Mouse (Mus musculus) midbrain, embryonic 14.5 days (tissue): ENCODE results near the gene Klhdc8a. TPM values are rescaled to one million over a fixed set of nuclear protein-coding genes. Genes with fewer than 3 reads are reported as not detected.

Experiments
- ATAC-seq: fragments of 200-750 bp; cut with Nextera tagmentation; 2 replicates; pipeline ENCODE4 v1.8.0; 2017; ENCODE audit warnings: moderate number of reproducible peaks, moderate library complexity; ENCODE audit not compliant: low FRiP score, low TSS enrichment
- DNase-seq: peaks from one replicate; pipeline ENCODE4 v3.0.0-alpha.2; 2015
- H3K27ac ChIP-seq: fragments of 300-500 bp; sonication (generic); replicated peaks from 2 replicates; pipeline ENCODE4 v1.5.1; 2014; ENCODE audit warnings: mild to moderate bottlenecking, low read depth, low read length, moderate library complexity
- H3K27me3 ChIP-seq: fragments of 300-500 bp; sonication (generic); 2 replicates; pipeline ENCODE4 v1.6.1; 2014; ENCODE audit warnings: low read length, control low read depth, mixed read lengths; ENCODE audit not compliant: control insufficient read depth, insufficient read depth
- H3K36me3 ChIP-seq: fragments of 300-500 bp; sonication (generic); 2 replicates; pipeline ENCODE4 v1.6.1; 2014; ENCODE audit warnings: low read length, control low read depth; ENCODE audit not compliant: control insufficient read depth, insufficient read depth
- H3K4me1 ChIP-seq: fragments of 300-500 bp; sonication (generic); 2 replicates; pipeline ENCODE4 v1.6.1; 2014; ENCODE audit warnings: mild to moderate bottlenecking, antibody characterized with exemption, low read length, control low read depth; ENCODE audit not compliant: control insufficient read depth, insufficient read depth
- H3K4me2 ChIP-seq: fragments of 300-500 bp; sonication (generic); 2 replicates; pipeline ENCODE4 v1.6.1; 2014; ENCODE audit warnings: mild to moderate bottlenecking, low read length, moderate library complexity
- H3K4me3 ChIP-seq: fragments of 300-500 bp; sonication (generic); replicated peaks from 2 replicates; pipeline ENCODE4 v1.5.1; 2014; ENCODE audit warnings: low read depth, low read length
- H3K9ac ChIP-seq: fragments of 300-500 bp; sonication (generic); replicated peaks from 2 replicates; pipeline ENCODE4 v1.6.1; 2014; ENCODE audit warnings: mild to moderate bottlenecking, low read length, moderate library complexity
- H3K9me3 ChIP-seq: fragments of 300-500 bp; sonication (generic); 2 replicates; pipeline ENCODE4 v1.6.1; 2016; ENCODE audit warnings: low read length, control low read depth, mixed read lengths; ENCODE audit not compliant: control insufficient read depth
- WGBS: fragments of 180-500 bp; shearing (Covaris S2); extraction: QIAGEN DNeasy Blood & Tissue Kit; methylation state at CpG from one replicate; pipeline ENCODE4 v1.1.7; 2014; 5-methylcytosine and 5-hydroxymethylcytosine counted together
- polyA plus RNA-seq: library from polyadenylated mRNA; unstranded; fragments of >200 nt; fragmentation: Nextera tagmentation; extraction: Ambion mirVana; gene quantifications from 2 replicates; pipeline ENCODE4 v1.2.1, GENCODE M21; 2014

Gene Klhdc8a
- polyA plus RNA-seq, 1 experiment from 2014 or later, result 10.1 TPM

GRCm38 (mm10) chr1:132307962-132308361 is 9.5 kb downstream of the Klhdc8a start:
- WGBS, result 84% methylated on average over 6 of the region's 6 CpGs
- no peaks in the 10 kb centered on the region for H3K36me3 ChIP-seq
- ATAC-seq (no peak), DNase-seq (no peak)
- H3K9ac ChIP-seq, result no peak overlapping the region
- H3K4me1 ChIP-seq, result peaks cover 8% of the 10 kb centered on the region; the same call in 1 of the 2 replicates
- no peak overlapping the region for H3K27ac ChIP-seq
- no peak overlapping the region for H3K4me3 ChIP-seq
- no peak overlapping the region for H3K4me2 ChIP-seq
- no peaks in the 10 kb centered on the region for H3K27me3 ChIP-seq
- no peaks in the 10 kb centered on the region for H3K9me3 ChIP-seq

- Histone ChIP-seq H3K4me2 (no peak overlapping the region), H3K9me3 (no peaks in the 10 kb centered on the region), H3K36me3 (no peaks in the 10 kb centered on the region), H3K4me1 (0 out of 2 replicates have a peak, but pooled peaks cover 1% of the 10 kb centered on the region), H3K4me3 (no peak overlapping the region), H3K27ac (no peak overlapping the region), H3K9ac (no peak overlapping the region), H3K27me3 (no peaks in the 10 kb centered on the region)
- ATAC-seq (no peak), DNase-seq (no peak)
- WGBS, result 89% methylated on average over 7 of the region's 7 CpGs
Measured at GRCm38 (mm10) chr1:132308674-132309073, 10.2 kb downstream of the Klhdc8a start.

- H3K9ac ChIP-seq, result no peak overlapping the region
- H3K27ac ChIP-seq, result no peak overlapping the region
- no peaks in the 10 kb centered on the region for H3K9me3 ChIP-seq
- H3K36me3 ChIP-seq, result no peaks in the 10 kb centered on the region
- DNase-seq (no peak), ATAC-seq (no peak)
- H3K4me2 ChIP-seq, result no peak overlapping the region
- no peak overlapping the region for H3K4me3 ChIP-seq
- 72% methylated on average over 7 of the region's 7 CpGs for WGBS
- no peaks in the 10 kb centered on the region for H3K27me3 ChIP-seq
- H3K4me1 ChIP-seq, result peaks cover 5% of the 10 kb centered on the region
Measured at GRCm38 (mm10) chr1:132310754-132311153, 12.3 kb downstream of the Klhdc8a start.

DNA sequence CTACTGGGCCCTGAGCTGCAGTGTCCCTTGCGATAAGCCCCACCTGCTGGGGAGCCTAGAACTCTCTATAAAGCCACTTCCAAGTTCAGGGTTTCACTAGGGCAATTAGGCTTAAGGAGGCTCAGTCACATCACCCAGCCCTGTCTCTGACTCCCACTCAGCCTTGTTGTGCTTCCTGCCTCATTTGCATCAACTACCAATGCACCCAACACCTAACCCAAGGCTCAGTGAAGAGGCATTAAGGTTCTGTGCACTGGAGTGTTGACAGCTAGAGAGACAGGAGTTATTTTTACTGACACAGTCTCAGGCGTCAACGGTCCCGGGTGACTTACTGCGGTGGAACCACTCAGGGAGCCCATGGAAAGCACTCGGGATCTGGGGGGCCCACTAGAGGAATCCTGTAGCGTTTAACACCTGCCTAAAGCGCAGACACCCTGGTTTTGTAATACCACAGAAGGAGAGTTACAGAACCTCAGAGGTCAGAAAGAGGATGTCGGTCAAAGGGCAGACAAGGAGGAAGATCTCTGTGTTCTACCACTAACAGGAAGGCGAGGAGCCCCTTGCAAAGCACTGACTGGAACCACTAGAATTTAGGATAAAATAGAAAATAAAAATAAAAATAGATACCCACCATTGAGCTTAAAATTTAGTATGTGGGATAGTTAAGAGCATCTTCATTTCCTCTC is 12.9 kb downstream of the Klhdc8a start:
- H3K27ac ChIP-seq, result no peak overlapping the region
- ATAC-seq, result no peak
- no peaks in the 10 kb centered on the region for H3K27me3 ChIP-seq
- H3K36me3 ChIP-seq, result no peaks in the 10 kb centered on the region
- peaks cover 6% of the 10 kb centered on the region for H3K4me1 ChIP-seq
- H3K9me3 ChIP-seq, result no peaks in the 10 kb centered on the region
- no peak overlapping the region for H3K4me2 ChIP-seq
- DNase-seq, result no peak
- WGBS, result 80% methylated on average over 10 of the region's 10 CpGs
- H3K9ac ChIP-seq, result no peak overlapping the region
- H3K4me3 ChIP-seq, result no peak overlapping the region

- 60% methylated on average over 2 of the region's 2 CpGs for WGBS
- H3K4me2 ChIP-seq, result no peak overlapping the region
- no peak overlapping the region for H3K4me3 ChIP-seq
- peaks cover 10% of the 10 kb centered on the region for H3K4me1 ChIP-seq
- no peaks in the 10 kb centered on the region for H3K9me3 ChIP-seq
- no peaks in the 10 kb centered on the region for H3K27me3 ChIP-seq
- no peak for DNase-seq
- H3K9ac ChIP-seq, result no peak overlapping the region
- no peak overlapping the region for H3K27ac ChIP-seq
- no peak for ATAC-seq
- no peaks in the 10 kb centered on the region for H3K36me3 ChIP-seq
Measured at GRCm38 (mm10) chr1:132312043-132312442, 13.6 kb downstream of the Klhdc8a start.

GRCm38 (mm10) chr1:132312703-132313102 is 14.3 kb downstream of the Klhdc8a start:
- Histone ChIP-seq H3K4me3 (no peak overlapping the region), H3K4me2 (no peak overlapping the region), H3K4me1 (peaks cover 16% of the 10 kb centered on the region), H3K9me3 (no peaks in the 10 kb centered on the region), H3K9ac (no peak overlapping the region), H3K27me3 (no peaks in the 10 kb centered on the region), H3K36me3 (no peaks in the 10 kb centered on the region), H3K27ac (no peak overlapping the region)
- DNase-seq (peak; percentile 86), ATAC-seq (no peak; the same call in 1 of the 2 replicates)
- 58% methylated on average over 3 of the region's 3 CpGs for WGBS

- H3K4me1 ChIP-seq, result peaks cover 48% of the 10 kb centered on the region
- peak within 1 kb of the TSS; percentile 95 for H3K27ac ChIP-seq
- peak within 1 kb of the TSS; percentile 75 for H3K9ac ChIP-seq
- H3K9me3 ChIP-seq, result no peaks in the 10 kb centered on the region
- H3K27me3 ChIP-seq, result no peaks in the 10 kb centered on the region
- H3K4me3 ChIP-seq, result peak within 1 kb of the TSS; percentile 83
- DNase-seq, result peak; percentile 95
- no peaks in the 10 kb centered on the region for H3K36me3 ChIP-seq
- peak; percentile 86 for ATAC-seq
- H3K4me2 ChIP-seq, result peak within 1 kb of the TSS; percentile 81
- WGBS, result under 1% methylated on average over 67 of the region's 67 CpGs
Measured at GRCm38 (mm10) chr1:132315889-132316624, 17.6 kb downstream of the Klhdc8a start, which contains the start of gene Nuak2. TSS of gene Nuak2 (plus strand) at chr1:132316126.

GRCm38 (mm10) chr1:132316625-132316994 is 18.2 kb downstream of the Klhdc8a start:
- Histone ChIP-seq H3K4me2 (peak overlapping the region; percentile 81), H3K4me1 (peaks cover 51% of the 10 kb centered on the region)

More at GRCm38 (mm10) chr1:132316625-132316994, 18.2 kb downstream of the Klhdc8a start:
- Histone ChIP-seq H3K27me3 (no peaks in the 10 kb centered on the region), H3K36me3 (no peaks in the 10 kb centered on the region), H3K9me3 (no peaks in the 10 kb centered on the region), H3K4me3 (peak overlapping the region; percentile 83), H3K9ac (peak overlapping the region; percentile 75), H3K27ac (peak overlapping the region; percentile 95)
- 6% methylated on average over 7 of the region's 7 CpGs for WGBS
- DNase-seq (no peak), ATAC-seq (no peak)
